Mouse (Mus musculus): ENCODE data around the gene Sult2a8.
"Not testable (repeated sequence)": the region's sequence is repeated elsewhere in the genome, so short reads cannot be mapped to it uniquely, and the experiment has no call there.

The Sult2a8 gene

GRCm38 (mm10) chr7:14446534-14446933 lies at the start of gene Sult2a8:
Sult2a8 (minus strand) TSS chr7:14446769.
- no peak for DNase-seq (ENCODE audit: low spot score in 2 of 2)

- DNase-seq (ENCODE audit: low spot score in 2 of 2): no peak
Measured at GRCm38 (mm10) chr7:14494130-14494529, 47.6 kb upstream of the Sult2a8 start, which contains the start of gene Sult2a7. Sult2a7 (minus strand) TSS chr7:14494230.

- no peak for DNase-seq (ENCODE audit: low spot score in 2 of 2)
Measured at GRCm38 (mm10) chr7:14492886-14493285, 46.3 kb upstream of the Sult2a8 start.

- DNase-seq (ENCODE audit: low spot score in 2 of 2): no peak
Measured at GRCm38 (mm10) chr7:14439581-14439980, 7.0 kb downstream of the Sult2a8 start.

GRCm38 (mm10) chr7:14438484-14438883 lies 8.1 kb downstream of the Sult2a8 start:
- DNase-seq (ENCODE audit: low spot score in 2 of 2): no peak

GRCm38 (mm10) chr7:14438029-14438428 lies 8.5 kb downstream of the Sult2a8 start:
- no peak for DNase-seq (ENCODE audit: low spot score in 2 of 2)

- DNase-seq (ENCODE audit: low spot score in 2 of 2): not testable (repeated sequence)
Measured at GRCm38 (mm10) chr7:14399363-14399762, 47.2 kb downstream of the Sult2a8 start.

GRCm38 (mm10) chr7:14396462-14396861 lies 50.1 kb downstream of the Sult2a8 start:
- DNase-seq (ENCODE audit: low spot score in 2 of 2): no peak
